ENCODE assay signal across 7 mouse cellular contexts in genomic region chr10:74920853-74921567, GRCm38 (mm10). TPM values are rescaled to one million over a fixed set of nuclear protein-coding genes. Genes with fewer than 3 reads are reported as not detected.
A peak's percentile ranks its signal among the peaks of the same experiment; 100 is the strongest.
DNase-seq lines count a peak whose midpoint lies in the region; ATAC-seq lines count a peak whose summit lies in the region.

No protein-coding gene starts in this region.

- H3K27ac ChIP-seq in midbrain, embryonic 15.5 days: no peak overlapping the region
- H3K27ac ChIP-seq in stomach, embryonic 15.5 days: no peak overlapping the region

- peak; percentile 65 for ATAC-seq in midbrain, embryonic 15.5 days (replicated peaks)
- peak; percentile 49; the same call in 1 of the 2 replicates for ATAC-seq in stomach, embryonic 15.5 days (ENCODE audit: insufficient read depth, low FRiP score, low read depth)

- no peaks in the 10 kb centered on the region for H3K36me3 ChIP-seq in midbrain, embryonic 15.5 days (replicated peaks)
- H3K36me3 ChIP-seq in stomach, embryonic 15.5 days: no peaks in the 10 kb centered on the region

- no peak overlapping the region for H3K9ac ChIP-seq in midbrain, embryonic 15.5 days
- no peak overlapping the region for H3K9ac ChIP-seq in stomach, embryonic 15.5 days

- peaks cover 4% of the 10 kb centered on the region; the same call in 1 of the 2 replicates for H3K4me1 ChIP-seq in midbrain, embryonic 15.5 days
- 0 out of 2 replicates have a peak, but pooled peaks cover 4% of the 10 kb centered on the region for H3K4me1 ChIP-seq in stomach, embryonic 15.5 days

- no peaks in the 10 kb centered on the region for H3K9me3 ChIP-seq in midbrain, embryonic 15.5 days
- no peaks in the 10 kb centered on the region for H3K9me3 ChIP-seq in stomach, embryonic 15.5 days

- H3K27me3 ChIP-seq in midbrain, embryonic 15.5 days (replicated peaks): no peaks in the 10 kb centered on the region
- no peaks in the 10 kb centered on the region for H3K27me3 ChIP-seq in stomach, embryonic 15.5 days (replicated peaks)

- no peak overlapping the region for H3K4me2 ChIP-seq in midbrain, embryonic 15.5 days
- peak overlapping the region; percentile 35; the same call in 1 of the 2 replicates for H3K4me2 ChIP-seq in stomach, embryonic 15.5 days

- 44% methylated on average over 17 of the region's 17 CpGs for WGBS in midbrain, embryonic 15.5 days
- WGBS in stomach, embryonic 15.5 days: 33% methylated on average over 17 of the region's 17 CpGs

- no peak overlapping the region for H3K4me3 ChIP-seq in midbrain, embryonic 15.5 days
- H3K4me3 ChIP-seq in stomach, embryonic 15.5 days (replicated peaks): no peak overlapping the region

- peak; percentile 92 for DNase-seq in A20 (ENCODE audit: low read depth, low spot score)
- DNase-seq in CD4-positive, CD25-positive, alpha-beta regulatory T cell, adult 2 months (ENCODE audit: low read depth, low spot score): peak; percentile 86
- DNase-seq in embryo, embryonic 11 days: peak; percentile 64
- peak; percentile 64 for DNase-seq in heart, postnatal 4 days
- DNase-seq in left cerebral cortex, adult 18-20 months (ENCODE audit: low spot score in 2 of 2): peak; percentile 61 to 69

RNA-seq across cellular contexts. Expression of gene Gnaz, which starts 46.0 kb away (rescaled TPM):
- 1 to 10 TPM in 1 of 2 experiments, under 1 TPM in 1; 0.83 to 1.4 TPM for total RNA-seq in heart, postnatal 4 days (2021)
- 100 to 1,000 TPM; 120 to 126 TPM for total RNA-seq in left cerebral cortex, adult 18-20 months (2021)
- polyA plus RNA-seq in midbrain, embryonic 15.5 days (2015; fragmentation: Nextera tagmentation; extraction: Ambion mirVana): 86.2 and 96.0 TPM in 2 replicates
- 5.6 and 5.7 TPM in 2 replicates for polyA plus RNA-seq in stomach, embryonic 15.5 days (2015; fragmentation: Nextera tagmentation; extraction: Ambion mirVana)

Comparison
In these comparisons a context has a peak if more than half of its experiments do, and no peak if none do; other contexts are left out.
1. RNA of gene Gnaz, which starts 46.0 kb away (total RNA-seq): 120 to 126 TPM in left cerebral cortex, adult 18-20 months; 0.83 to 1.4 TPM in heart, postnatal 4 days; every median in the first group is over 10 times any median in the second.
2. Peak in every context shown above with its lines, with median percentiles within 50 percentile points of each other: DNase-seq.